Mouse (Mus musculus) testis, adult 2 months (tissue): ENCODE measurements at regions not wholly inside any gene's neighbourhood (a gene's known extent, or its start where the extent isn't known, plus 50 kb on each side); places are given as distances from the start of the nearest gene placed in this dataset.

Source experiments
- CTCF ChIP-seq: fragments of 200-500 bp; IDR thresholded peaks from 2 replicates; pipeline ENCODE4 v1.5.1; 2012; ENCODE audit warnings: low read depth, mild to moderate bottlenecking, inconsistent platforms, low read length, moderate library complexity; ENCODE audit not compliant: control insufficient read depth, insufficient read depth, insufficient replicate concordance
- POLR2A ChIP-seq: fragments of 200-500 bp; IDR thresholded peaks from 2 replicates; pipeline ENCODE4 v1.6.1; 2012; ENCODE audit warnings: low read depth, mild to moderate bottlenecking, inconsistent platforms, low read length, moderate library complexity; ENCODE audit not compliant: control insufficient read depth

- TF ChIP-seq POLR2A: no peak
- TF ChIP-seq CTCF: no peak
Observed at GRCm38 (mm10) chr15:13284219-13284618, 110.7 kb upstream of the Cdh6 start.
